Mouse (Mus musculus): ENCODE data around the gene Pear1.
A peak's percentile ranks its signal among the peaks of the same experiment; 100 is the strongest.
"Not testable (repeated sequence)": the region's sequence is repeated elsewhere in the genome, so short reads cannot be mapped to it uniquely, and the experiment has no call there.

Gene Pear1

GRCm38 (mm10) chr3:87824206-87824605, at the start of gene Pear1:
TSS of gene Pear1 (minus strand) at chr3:87824306.
- DNase-seq (ENCODE audit: low read depth in 1 of 2, low spot score in 2 of 2), result not testable (repeated sequence)

- not testable (repeated sequence) for DNase-seq (ENCODE audit: low read depth in 1 of 2, low spot score in 2 of 2)
These were observed 40.0 kb upstream of the Pear1 start for GRCm38 (mm10) chr3:87864111-87864510.

GRCm38 (mm10) chr3:87859813-87860212, 35.7 kb upstream of the Pear1 start:
- DNase-seq (ENCODE audit: low read depth in 1 of 2, low spot score in 2 of 2), result peak in 1 of 2 experiments; percentile 10

DNA sequence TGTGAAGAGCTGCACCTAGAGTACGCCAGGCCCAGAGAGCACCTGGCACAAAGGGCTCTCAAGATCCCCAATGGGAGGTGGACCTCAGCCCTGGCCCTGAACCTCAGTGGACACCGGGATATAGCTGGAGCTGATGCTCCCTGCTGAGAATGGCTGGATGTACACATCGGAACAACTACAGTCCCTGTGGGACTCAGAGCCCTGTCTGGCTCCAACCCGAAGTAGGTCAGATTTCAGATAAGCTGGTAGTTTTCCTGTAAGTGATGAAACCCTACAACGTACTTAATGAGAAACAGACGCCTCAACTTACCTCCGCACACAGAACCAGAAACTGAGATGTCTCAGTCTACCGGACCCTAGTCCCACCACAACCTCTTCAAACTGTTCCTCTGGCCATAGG, 33.6 kb upstream of the Pear1 start:
- DNase-seq (ENCODE audit: low read depth in 1 of 2, low spot score in 2 of 2), result no peak

DNA sequence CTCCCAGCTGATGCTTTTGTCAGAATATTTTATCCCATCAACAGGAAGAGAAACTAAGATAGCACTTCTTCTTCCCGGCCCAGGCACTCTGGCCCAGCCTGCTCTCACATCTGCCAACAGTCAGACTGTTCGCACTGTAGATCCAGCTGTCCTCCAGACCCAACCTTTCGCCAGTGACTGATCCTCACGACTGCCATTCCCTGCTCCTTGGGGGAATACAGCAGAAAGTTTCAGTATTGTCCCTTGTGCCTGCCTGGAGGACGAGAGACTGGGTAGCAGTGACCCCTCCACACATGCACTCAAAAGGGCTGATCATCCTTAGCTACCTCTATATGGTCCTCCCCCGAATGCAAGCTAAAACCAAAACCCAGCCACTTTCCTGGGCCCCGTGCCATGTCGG, 31.8 kb upstream of the Pear1 start:
- DNase-seq (ENCODE audit: low read depth in 1 of 2, low spot score in 2 of 2), result no peak

DNA sequence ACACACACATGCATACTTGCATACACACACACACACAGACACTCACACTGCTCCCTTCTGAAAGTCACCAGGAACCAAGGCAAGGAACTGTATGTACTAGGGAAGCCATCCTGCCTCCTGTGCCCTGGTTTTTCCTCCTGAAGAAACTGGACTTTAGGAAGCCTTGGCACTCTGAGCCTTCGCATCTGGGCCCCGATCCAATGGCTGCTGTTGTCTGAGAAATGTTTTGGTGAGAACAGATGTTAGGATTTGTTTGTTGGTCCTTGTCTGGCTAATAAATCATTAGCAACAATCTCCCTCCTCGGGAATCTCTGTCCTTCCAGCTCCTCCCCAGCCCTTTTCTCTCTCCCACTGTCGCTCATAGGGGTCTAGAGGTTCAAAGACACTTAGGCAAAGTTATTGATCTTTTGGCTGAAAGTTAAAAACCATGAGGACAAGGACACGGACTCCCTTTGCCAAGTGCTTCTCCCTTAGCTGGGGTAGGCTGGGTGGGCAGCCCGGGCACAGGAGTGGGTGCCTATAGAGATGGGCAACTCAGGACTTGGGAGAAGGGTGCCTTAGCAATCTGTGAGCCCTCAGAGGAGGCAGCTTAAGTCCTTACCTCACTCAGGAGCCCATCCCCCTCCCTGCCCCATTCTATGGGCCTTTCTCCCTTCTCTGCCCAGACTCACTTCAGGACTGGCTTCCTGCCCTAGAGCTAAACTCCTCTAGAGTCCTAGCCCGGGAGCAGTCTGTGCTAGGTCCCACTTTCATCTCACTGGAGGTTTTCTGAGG, 30.9 kb upstream of the Pear1 start:
- DNase-seq (ENCODE audit: low read depth in 1 of 2, low spot score in 2 of 2), result no peak

DNA sequence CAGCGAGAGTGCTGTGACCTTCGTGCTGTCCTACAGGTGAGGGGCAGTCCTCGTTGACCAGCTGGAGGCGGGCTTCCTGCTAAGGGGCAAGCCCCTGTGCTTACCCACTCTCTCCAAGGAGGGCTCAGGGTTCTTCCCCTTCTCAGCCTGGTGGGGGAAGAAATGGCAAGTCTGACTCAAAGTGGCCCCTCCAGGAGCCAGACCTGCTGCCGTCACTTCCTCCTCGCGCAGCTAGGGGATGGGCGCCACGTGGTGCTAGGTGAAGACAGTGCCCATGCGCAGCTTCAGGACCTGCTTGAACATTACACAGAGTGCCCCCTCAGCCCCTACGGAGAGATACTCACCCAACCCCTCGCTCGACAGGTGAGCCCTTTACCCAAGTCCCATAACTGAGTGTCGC, 25.0 kb upstream of the Pear1 start:
- no peak for DNase-seq (ENCODE audit: low read depth in 1 of 2, low spot score in 2 of 2)

DNA sequence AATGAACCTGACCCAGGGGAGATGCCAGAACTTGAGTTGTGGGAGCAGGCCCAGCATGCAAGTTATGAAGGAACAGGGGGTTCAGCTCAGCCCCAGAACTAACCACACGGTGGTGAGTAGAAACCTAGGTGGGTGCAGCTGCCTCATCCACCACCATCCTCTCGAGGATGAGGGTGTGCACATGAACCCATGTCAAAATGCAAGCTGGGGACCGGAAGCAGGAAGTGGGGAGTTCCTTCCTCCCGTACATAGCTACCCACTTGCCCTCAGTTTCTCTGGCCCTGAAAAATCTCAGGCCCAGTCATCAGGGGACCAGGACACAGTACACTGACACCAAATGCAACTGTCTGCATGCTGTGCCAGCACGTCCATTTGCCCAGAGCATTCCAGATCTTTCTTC, 23.6 kb upstream of the Pear1 start:
- no peak for DNase-seq (ENCODE audit: low read depth in 1 of 2, low spot score in 2 of 2)

DNA sequence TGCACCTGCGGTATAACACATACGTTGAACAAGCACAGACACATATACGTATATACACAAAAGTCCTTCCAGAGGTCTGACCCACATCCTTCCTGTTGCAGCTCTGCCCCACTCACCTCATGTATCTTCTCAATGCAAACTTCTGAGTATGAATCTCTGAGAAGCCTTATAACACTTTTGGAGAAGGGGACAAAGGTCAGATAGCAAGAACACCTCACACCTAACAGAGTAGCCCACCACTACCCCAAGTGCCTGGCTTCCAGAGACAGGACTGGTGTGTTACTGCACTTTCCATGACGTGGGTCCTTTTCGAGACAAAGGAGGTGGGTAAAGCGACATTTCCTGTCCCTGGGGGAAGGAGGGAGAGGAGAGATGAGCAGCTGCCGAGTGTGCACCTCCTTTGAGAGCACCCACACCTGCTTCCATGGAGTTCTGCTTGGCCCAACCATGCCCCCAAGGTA, 22.6 kb upstream of the Pear1 start, which contains the start of gene Sh2d2a:
TSS of gene Sh2d2a (plus strand) at position 106 of the 461 bp plus-strand sequence.
- no peak for DNase-seq (ENCODE audit: low read depth in 1 of 2, low spot score in 2 of 2)

DNA sequence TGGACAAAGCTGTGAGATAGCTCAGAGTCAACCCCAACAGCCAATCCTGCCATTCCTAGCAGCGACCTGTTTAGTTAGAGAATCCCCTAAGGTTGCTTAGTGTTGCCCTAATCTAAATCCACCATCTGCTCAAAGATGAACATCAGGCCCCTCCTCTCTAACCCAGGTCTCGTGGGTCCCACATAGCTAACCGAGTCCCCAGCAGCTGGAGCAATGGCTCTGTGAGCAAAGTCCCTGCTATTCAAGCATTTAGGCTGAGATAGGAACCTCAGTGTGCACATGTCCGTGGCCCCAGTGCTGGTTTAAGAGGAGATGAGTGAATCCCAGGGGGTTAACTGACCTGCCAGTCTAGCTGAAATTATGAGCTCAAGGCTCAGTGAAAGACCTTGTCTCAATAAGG, 22.1 kb upstream of the Pear1 start:
- no peak for DNase-seq (ENCODE audit: low read depth in 1 of 2, low spot score in 2 of 2)

GRCm38 (mm10) chr3:87844981-87845380, 20.9 kb upstream of the Pear1 start:
- DNase-seq (ENCODE audit: low read depth in 1 of 2, low spot score in 2 of 2), result no peak

DNA sequence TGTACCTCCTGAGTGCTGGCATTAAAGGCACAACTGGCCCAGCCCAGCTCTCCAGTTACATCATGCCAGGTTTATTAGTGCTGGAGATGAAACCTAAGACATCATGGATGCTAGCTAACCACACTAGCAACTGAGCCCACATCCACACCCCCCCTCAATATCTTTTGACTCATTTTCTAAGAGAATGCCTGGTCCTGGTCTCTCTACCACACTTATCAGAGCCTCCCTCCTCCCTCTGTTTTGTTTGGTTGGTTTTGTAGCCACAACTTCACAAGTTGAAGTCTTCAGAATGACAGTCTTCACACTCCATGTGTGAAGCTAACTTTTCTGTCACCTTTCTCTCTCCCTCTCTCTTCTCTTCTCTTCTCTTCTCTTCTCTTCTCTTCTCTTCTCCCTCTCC, 16.8 kb upstream of the Pear1 start:
- DNase-seq (ENCODE audit: low read depth in 1 of 2, low spot score in 2 of 2), result no peak

- DNase-seq (ENCODE audit: low read depth in 1 of 2, low spot score in 2 of 2), result peak in 1 of 2 experiments; percentile 35
These were observed 14.5 kb upstream of the Pear1 start for GRCm38 (mm10) chr3:87838622-87839021.

DNA sequence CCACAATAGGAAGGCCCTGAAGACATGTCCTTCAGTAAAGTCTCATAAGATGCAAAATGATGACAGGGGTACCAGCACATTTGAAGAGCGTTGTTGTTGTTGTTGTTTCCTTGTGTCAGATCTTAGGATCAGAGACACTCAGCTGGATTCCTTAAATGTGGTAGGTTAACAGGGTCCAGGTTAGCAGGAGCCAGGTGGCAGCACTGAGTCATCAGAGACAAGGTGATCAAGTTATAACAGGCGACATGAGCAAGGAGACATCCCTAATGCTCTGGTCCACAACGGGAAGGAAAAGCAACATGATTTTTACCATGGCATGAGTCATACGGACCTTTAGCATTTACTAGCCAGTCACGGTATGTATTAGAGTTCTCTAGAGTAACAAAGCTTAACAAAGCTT, 9.4 kb upstream of the Pear1 start:
- no peak for DNase-seq (ENCODE audit: low read depth in 1 of 2, low spot score in 2 of 2)

DNA sequence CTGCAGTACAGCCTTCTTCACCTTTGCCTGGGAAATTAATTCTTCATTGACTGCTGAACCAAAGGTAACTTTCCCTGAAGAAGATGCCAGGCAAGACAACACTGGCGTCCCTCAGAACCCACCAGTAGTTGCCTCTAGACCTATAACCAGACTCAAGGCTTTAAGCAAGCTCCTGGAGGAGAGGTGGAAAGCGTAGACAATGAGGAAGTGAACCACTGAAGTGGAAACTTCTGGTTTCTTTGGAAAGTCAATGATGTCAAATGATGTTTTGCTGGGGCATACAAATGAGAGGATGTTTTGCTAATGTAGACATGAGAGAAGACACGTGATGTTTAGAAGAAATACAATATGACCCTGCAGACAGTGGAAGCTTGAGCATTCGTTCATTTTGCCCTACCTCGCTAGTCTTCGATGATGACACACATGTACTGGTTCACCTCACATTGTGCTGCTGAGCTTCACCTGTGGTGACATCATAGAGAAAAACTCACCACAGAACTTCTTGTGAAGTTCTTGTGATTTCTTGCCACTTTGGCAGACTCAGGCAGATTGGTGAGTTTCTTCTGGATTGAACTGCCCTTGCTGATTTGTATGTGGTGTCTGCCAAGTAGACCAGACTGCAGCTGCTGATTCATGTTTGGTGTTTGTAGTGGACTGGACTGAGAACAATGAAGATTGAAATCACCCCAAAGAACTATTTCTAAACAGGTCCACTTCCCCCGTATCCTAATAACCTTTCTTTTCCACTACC, 8.2 kb upstream of the Pear1 start:
- DNase-seq (ENCODE audit: low read depth in 1 of 2, low spot score in 2 of 2), result no peak

GRCm38 (mm10) chr3:87829025-87829424, 4.9 kb upstream of the Pear1 start:
- DNase-seq (ENCODE audit: low read depth in 1 of 2, low spot score in 2 of 2), result no peak

DNA sequence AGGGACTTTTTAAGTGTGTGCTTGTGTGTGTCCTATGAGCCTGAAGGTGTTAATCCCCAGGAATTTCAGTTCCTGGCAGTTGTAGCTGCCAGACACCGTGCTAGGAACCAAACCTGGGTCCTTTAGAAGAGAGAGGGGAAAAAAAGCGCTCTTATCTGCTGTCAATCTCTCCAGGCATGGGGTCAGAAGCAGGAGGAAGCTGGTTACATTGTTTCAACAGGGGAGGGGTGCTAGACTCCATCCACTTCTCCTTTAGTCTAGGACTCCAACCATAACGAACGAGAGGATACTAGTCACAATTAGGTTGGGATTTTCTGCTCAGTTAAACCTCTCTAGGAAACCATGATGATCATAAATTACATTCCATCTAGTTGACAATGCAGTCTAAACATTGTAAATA, 4.3 kb upstream of the Pear1 start:
- DNase-seq (ENCODE audit: low read depth in 1 of 2, low spot score in 2 of 2), result no peak

GRCm38 (mm10) chr3:87818226-87818625, 5.9 kb downstream of the Pear1 start:
- DNase-seq (ENCODE audit: low read depth in 1 of 2, low spot score in 2 of 2), result no peak

DNA sequence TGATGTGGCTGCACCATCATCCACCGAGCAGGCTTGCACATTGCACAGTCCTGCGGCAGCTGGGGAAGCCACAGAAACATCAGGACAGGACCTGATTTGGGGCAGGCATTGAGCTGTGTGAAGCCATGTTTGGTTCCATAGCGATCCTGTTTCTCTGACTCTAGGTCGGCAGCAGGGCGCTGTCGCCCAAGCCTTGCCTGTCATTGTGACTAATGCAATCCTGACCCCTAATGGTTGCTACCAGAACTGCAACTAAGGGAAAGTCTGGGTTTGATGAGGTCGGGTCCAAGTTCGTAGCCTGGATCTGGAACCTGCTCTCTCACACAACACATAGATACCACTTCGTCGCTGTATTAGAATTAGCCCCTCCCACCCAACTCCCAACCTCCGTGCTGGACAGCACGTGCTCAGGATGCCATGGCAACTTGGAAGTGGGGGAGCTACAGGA, 7.4 kb downstream of the Pear1 start:
- DNase-seq (ENCODE audit: low read depth in 1 of 2, low spot score in 2 of 2), result peak in 1 of 2 experiments; percentile 35

DNA sequence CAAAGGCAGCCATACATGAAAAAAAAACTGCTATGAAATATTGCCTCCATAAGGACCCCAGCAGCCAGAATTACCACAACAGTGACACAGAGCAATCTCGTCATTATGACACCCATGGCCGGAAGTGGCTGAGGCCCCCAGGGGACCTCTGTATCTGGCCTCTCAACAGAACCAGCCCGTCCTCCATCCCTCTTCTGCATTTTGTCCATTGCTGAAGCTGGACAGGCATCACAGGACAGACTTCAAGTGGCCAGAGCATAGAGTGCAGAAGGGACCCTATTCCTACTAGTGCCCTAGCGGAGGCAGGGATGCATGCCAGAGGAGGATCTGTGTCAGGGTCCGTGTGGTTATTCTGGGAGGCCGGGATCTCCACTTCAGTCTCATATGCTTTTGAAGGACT, 7.9 kb downstream of the Pear1 start:
- no peak for DNase-seq (ENCODE audit: low read depth in 1 of 2, low spot score in 2 of 2)

DNA sequence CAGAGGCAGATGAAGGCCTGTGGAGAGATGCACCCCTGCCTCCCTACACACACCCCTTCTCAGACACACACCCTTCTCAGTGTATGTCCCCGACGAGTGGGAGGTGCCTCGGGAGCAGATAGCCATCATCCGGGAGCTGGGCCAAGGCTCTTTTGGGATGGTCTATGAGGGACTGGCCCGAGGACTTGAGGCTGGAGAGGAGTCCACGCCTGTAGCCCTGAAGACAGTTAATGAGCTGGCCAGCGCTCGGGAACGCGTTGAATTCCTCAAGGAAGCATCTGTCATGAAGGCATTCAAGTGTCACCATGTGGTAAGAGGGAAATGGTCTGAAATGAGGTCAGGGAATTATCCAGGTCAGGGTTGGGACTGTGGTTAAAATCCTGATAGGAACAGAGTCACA, 11.2 kb downstream of the Pear1 start:
- DNase-seq (ENCODE audit: low read depth in 1 of 2, low spot score in 2 of 2), result no peak

DNA sequence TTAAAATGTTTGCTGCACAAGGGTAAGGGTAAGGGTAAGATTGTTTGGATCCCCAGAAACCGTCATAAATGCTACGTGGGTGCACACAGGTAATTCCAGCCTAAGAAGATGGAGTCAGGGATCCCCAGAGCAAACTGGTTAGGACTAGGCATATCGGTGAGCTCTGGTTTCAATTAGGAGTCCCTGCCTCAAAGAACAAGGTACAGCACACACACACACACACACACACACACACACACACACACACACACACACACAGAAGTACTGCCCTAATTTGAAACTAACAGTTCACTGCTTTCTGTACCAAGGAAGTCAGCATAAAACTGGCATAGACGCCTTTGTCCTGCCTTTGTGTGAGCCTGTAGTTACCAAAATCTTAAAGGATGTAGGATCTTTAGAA, 11.7 kb downstream of the Pear1 start:
- no peak for DNase-seq (ENCODE audit: low read depth in 1 of 2, low spot score in 2 of 2)
